Mouse (Mus musculus) bone marrow, adult 2 months (tissue): ENCODE data around the gene Ifngr1.

ENCODE experiments used
- CTCF ChIP-seq: fragments of 200-500 bp; IDR thresholded peaks from 2 replicates; pipeline ENCODE4 v1.5.1; 2011; ENCODE audit warnings: low read length, control low read depth; ENCODE audit not compliant: control insufficient read depth, insufficient read depth
- POLR2A ChIP-seq: fragments of 200-500 bp; IDR thresholded peaks from 2 replicates; pipeline ENCODE4 v1.6.1; 2011; ENCODE audit warnings: low read depth, mild to moderate bottlenecking, control low read depth, low read length, borderline replicate concordance; ENCODE audit not compliant: control insufficient read depth

DNA sequence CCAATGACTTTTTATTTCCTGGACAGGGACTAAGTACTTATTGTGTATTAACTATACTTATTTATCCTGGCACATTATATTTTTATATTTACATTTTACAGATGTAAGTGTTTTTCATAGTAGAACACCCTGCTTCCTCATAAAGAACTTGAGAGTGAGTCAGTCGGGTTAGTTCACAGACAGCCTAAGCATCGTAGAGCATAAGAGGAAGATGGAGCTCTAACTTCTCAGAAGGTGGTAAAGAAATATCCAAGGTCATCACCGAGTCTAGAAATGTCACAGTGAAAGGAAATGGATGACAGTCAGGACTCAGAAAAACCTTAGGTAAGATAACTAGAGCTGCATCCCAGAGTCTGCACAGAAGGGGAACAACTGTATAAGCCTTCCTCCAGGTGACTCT is 40.2 kb upstream of the Ifngr1 start:
- TF ChIP-seq POLR2A = no peak
- no peak for TF ChIP-seq CTCF
